Mouse (Mus musculus): Measurements from ENCODE around the gene Bcat1.

GRCm38 (mm10) chr6:145076286-145076685, 302 bp upstream of the Bcat1 start:
- no peak for TF ChIP-seq CTCF (IDR thresholded peaks at IDR 0.05; ENCODE audit: low read depth, low read length)
- no peak for TF ChIP-seq GATA1 (IDR thresholded peaks at IDR 0.05; ENCODE audit: borderline replicate concordance, low read length)
- no peak for TF ChIP-seq TAL1 (conservative IDR thresholded peaks at IDR 0.05; ENCODE audit: low read depth, low read length)
- TF ChIP-seq POLR2AphosphoS5 (IDR thresholded peaks at IDR 0.05; ENCODE audit: insufficient replicate concordance, low read depth, low read length): no peak

All from G1E (cell line).